Mouse (Mus musculus): ENCODE results near the gene Lcp1.

GRCm38 (mm10) chr14:75213752-75214151 is 82.9 kb downstream of the Lcp1 start:
- no peak for TF ChIP-seq CTCF (IDR thresholded peaks at IDR 0.05; ENCODE audit: control insufficient read depth, insufficient read depth, insufficient replicate concordance, low read depth, low read length)
- TF ChIP-seq POLR2A (IDR thresholded peaks at IDR 0.05; ENCODE audit: control insufficient read depth, low read depth, low read length): no peak
